Mouse (Mus musculus) hindlimb bud, embryonic 11.5 days (tissue): ENCODE data around the gene Gpc6.

Experiments used
- DNase-seq: peaks from one replicate; pipeline ENCODE4 v3.0.0-alpha.2; 2012; ENCODE audit warnings: low read depth, low spot score; ENCODE audit errors: extremely low spot score

The Gpc6 gene

DNA sequence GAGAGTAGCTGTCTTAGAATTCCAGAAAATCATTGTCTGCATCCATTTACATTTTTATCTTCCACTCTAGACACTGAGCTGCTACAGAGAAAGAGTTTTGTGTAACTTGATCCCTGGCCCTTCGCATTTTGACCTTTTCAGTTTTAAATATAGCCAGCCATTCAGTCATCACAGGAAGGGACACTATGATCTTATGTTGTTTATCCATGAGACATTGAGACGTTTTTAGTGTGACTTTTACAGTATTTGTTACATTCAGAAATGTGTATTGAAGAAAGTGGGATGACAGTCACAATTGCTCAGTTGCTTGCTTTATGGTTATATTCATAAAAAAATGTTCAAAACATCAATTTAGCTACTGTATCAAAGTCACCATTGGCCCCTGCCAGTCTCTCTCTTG, 130.0 kb downstream of the Gpc6 start:
- DNase-seq = no peak

DNA sequence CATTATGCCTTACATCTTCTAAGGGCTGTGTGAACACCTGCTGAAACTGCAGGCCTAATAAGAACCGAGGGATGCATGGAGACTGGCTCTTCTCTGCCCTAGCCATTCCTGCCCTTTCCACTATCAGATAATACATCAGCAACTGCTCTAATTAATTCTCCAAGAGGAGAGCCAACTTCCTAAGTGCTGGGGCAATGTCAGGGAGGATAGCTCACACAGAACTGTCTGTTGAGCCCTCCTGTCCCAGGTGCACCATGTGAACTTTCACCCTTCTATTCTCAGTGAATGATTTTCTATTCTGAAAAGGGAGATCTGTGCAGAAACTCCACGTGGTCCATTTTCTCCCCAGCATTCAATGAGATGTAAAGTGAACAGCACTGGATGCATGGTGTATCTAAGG, 136.0 kb downstream of the Gpc6 start:
- DNase-seq = no peak

DNA sequence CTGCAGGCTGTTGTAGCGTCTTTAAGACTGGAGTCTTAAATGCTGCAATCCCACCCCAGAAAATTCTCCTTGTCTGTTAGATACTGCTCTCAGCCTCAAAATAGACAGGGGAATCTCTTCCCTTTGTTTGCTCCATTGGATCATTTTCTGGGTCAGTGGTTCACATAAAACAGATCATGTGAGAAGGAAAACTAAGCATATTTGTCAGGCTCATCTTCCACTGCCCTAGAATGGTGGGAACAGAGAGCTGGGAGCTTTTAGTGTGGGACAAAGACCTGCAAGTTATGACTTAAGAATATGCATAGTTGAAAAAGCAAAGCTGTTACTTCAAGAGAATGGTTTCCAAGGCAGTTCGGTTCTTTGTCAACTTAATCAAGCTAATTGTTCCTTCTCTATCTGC, 136.4 kb downstream of the Gpc6 start:
- DNase-seq = no peak

DNA sequence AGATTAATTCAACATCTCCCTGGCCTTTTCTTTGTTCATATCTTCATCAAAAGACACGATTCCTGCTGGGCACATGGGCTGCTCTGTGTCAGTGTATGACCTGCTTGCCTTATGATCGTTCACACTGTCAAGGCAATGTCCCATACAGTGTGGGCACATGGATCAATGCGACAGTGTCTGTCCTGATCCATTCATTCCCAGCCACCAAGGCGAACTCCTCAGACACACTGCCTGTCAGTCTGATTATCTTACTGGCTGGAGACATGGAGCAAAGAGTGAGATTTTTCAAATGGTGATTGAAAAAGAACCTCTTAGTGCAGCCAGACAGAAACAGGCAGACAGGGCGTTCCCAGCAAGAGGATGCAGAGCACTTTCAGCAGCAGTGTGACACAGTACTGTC, 143.1 kb downstream of the Gpc6 start:
- no peak for DNase-seq

DNA sequence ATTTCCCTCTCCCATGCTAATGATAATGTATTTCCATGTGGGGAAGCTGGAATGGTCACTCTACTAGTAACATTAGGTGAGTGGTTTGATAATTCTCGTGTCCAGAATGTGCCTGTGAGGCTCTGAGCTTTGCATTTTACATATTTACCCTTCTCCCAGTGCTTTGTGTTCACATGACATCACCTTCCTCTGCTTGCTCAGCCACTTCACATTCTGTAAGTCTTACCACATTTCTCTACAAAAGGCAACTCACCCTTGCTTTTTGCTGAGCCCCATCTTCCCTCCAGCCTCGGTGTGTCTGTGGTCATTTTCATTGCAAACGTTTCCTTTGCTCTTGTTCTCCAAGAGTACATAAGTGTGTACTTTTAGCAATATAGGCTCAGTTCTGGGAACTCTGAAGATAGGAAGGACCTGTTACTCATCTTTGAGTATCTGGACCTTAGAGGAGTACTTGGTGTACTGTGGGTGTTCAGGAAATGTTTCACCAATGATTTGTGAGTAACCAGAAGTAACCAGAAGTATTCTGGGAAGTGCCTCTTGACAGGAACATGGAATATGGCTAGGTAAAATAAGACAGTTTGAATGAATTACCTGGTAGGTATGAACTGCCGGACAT, 145.5 kb downstream of the Gpc6 start:
- DNase-seq = no peak

DNA sequence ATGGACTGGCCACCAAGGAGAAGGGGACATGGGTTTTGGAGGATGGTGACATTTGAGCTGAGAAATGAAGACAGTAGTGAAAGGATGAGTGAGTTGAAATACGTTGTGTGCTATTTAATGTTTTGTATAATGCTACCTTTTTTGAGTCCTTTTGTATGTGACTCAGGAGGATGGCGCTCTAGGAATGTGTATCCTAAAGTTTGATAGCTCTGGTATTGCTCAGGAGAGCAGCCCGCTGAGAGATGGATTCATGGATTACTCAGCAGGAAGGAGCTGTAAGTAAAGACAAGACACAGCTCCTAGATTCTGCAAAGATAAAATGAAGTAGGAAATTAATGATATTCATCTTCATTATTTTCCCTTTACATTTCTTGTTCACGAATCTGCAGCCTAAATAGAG, 168.5 kb downstream of the Gpc6 start:
- no peak for DNase-seq

- no peak for DNase-seq
Measured at GRCm38 (mm10) chr14:117106900-117107299, 181.8 kb downstream of the Gpc6 start.

GRCm38 (mm10) chr14:117113153-117113552, 188.0 kb downstream of the Gpc6 start:
- DNase-seq = no peak

GRCm38 (mm10) chr14:117122036-117122435, 196.9 kb downstream of the Gpc6 start:
- no peak for DNase-seq

DNA sequence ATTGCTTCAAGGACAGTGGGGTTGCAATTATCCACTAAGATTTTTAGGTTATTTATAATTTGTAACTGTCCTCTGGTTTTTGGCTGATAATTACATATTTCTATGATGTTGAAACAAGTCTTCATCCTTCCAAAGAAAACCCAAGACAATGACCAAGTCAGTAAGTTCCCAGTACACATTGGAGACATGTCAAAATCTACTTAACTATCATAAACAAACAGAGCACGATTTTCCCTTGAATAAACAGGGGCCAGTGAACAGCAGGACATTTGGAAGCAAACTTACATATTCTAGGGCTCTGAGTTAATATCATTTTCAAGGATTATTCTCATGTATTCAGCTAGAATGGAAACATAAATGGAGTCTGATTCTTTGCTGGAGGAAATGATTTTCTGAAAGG, 205.2 kb downstream of the Gpc6 start:
- no peak for DNase-seq

GRCm38 (mm10) chr14:117131324-117131723, 206.2 kb downstream of the Gpc6 start:
- no peak for DNase-seq

- DNase-seq = no peak
Measured at GRCm38 (mm10) chr14:117141077-117141848, 216.1 kb downstream of the Gpc6 start.

DNA sequence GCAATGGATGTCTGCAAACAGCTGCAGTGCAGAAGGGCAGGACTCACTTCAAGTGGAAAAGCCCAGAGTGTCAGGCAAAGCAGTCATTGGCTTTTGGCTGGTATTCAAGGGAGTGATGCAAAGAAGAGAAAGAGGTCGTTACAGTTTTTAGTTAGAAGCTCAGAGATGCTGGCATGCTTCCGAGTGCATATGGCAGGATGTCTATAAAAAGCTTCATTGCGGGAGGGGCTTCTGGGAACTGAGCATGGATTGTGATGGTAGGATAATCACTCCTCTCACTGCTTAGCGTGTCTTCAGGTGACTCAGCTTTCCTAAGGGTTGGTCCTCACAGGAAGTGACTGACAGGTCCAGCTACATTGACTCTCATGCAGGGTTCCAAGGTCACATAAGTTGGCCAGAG, 221.0 kb downstream of the Gpc6 start:
- DNase-seq = no peak

DNA sequence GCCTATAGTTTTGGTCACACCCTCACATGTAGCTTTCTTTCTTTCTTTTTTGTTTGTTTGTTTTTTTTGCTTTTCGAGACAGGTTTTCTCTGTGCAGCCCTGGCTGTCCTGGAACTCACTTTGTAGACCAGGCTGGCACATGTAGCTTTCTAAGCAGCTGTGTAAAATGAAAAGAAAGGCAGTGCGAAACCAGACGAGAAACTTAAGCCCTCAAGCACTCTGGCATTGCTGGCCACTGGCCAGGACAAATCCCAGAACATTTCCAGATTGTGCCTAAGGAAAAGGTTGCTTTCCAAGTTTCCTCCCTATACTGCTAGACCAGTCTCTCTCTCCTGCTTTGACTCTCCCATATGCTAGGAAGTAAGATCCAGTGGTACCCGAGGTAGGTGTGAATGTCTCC, 221.6 kb downstream of the Gpc6 start:
- no peak for DNase-seq

- DNase-seq = no peak
Measured at GRCm38 (mm10) chr14:117151621-117152020, 226.5 kb downstream of the Gpc6 start.

- no peak for DNase-seq
Measured at GRCm38 (mm10) chr14:117155884-117156465, 230.9 kb downstream of the Gpc6 start.

- DNase-seq = no peak
Measured at GRCm38 (mm10) chr14:117157426-117157825, 232.3 kb downstream of the Gpc6 start.

- no peak for DNase-seq
Measured at GRCm38 (mm10) chr14:117166350-117166749, 241.2 kb downstream of the Gpc6 start.

GRCm38 (mm10) chr14:117193364-117193763, 268.2 kb downstream of the Gpc6 start:
- no peak for DNase-seq

- no peak for DNase-seq
Measured at GRCm38 (mm10) chr14:117202012-117202411, 276.9 kb downstream of the Gpc6 start.

DNA sequence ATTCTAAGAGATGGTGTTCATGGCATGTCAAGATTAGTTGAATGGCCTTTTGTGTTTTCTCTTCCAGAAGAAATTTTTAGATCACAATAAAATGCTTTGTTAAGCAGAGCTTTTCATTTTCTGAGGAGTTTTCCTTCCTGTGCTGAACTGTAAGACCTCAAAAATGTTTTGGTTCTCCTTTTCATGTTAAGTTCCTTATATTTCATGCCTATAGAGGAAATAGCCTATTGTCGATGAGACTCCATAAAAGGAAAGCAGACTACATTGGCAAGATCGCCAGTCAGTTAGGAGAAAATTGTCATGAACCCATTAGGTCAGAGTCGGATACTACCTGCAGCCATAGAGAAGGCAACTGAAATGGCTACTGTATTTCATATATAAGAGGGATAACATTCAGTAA, 278.8 kb downstream of the Gpc6 start:
- DNase-seq = no peak

GRCm38 (mm10) chr14:117214373-117214772, 289.3 kb downstream of the Gpc6 start:
- DNase-seq = no peak
